Mouse (Mus musculus) olfactory bulb, adult 2 months (tissue): ENCODE data around the gene Ankrd27.

Experiments
- CTCF ChIP-seq: fragments of 200-500 bp; IDR thresholded peaks from 2 replicates; pipeline ENCODE4 v1.5.1; 2012; ENCODE audit warnings: low read depth, mild to moderate bottlenecking, low read length, moderate library complexity; ENCODE audit not compliant: insufficient read depth
- POLR2A ChIP-seq: fragments of 200-500 bp; IDR thresholded peaks from 2 replicates; pipeline ENCODE4 v1.6.1; 2012; ENCODE audit warnings: mild to moderate bottlenecking, low read depth, low read length, moderate library complexity; ENCODE audit not compliant: insufficient read depth

GRCm38 (mm10) chr7:35588680-35589428 lies 2.8 kb downstream of the Ankrd27 start:
- TF ChIP-seq CTCF (no peak), POLR2A (no peak)
